Mouse (Mus musculus) heart, postnatal 36 days (tissue): ENCODE results near the gene Msh5. TPM values are rescaled to one million over a fixed set of nuclear protein-coding genes. Genes with fewer than 3 reads are reported as not detected.
"Not testable (repeated sequence)": the region's sequence is repeated elsewhere in the genome, so short reads cannot be mapped to it uniquely, and the experiment has no call there.

ENCODE experiments used
- DNase-seq, 2 experiments: peaks; one replicate each; pipeline ENCODE4 v3.0.0; 2021 to 2022
- intact Hi-C: fragments of 180-260 bp; cut with DNase I; formaldehyde crosslinking; loops from one replicate; pipeline ENCODE4 v1.15.1; 2025
- total RNA-seq, 2 experiments: library from RNA; stranded (reverse); gene quantifications; 2 replicates each; pipeline ENCODE4 v1.2.3; 2021

Gene Msh5
- total RNA-seq, 2 experiments from 2014 or later: 0.25 to 0.70 TPM

DNA sequence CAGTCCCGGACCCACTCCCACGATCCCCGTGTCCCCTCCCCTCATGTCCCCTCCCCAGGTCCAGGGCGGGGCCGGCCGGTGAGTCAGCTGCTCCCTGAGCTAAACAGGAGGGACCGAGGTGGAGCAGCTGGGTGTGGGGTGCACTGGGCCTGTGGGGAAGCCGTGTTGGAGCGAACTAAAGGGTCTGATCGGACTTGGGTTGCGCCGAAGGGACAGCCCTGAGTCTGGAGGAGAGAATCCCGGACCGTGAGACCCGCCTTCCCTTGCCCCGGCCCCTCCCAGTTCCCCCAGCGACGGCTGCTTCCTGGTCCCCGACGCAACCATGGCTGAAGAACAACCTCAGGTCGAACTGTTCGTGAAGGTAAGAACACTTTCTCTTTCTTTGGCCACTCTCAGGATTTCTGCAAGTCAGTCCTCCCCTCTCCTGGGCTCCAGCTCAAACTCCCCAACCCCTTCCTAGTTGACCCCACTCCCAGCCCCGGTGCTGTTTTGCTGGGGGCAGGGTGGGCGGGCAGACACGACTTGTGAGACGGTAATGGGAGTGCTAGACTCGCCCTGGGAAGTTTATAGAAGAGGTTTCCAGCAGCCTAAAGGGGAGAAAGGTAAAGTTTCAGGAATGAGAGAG, 3.7 kb upstream of the Msh5 start:
- intact Hi-C loops: no loop called here
- DNase-seq: peak; percentile 80 to 84

DNA sequence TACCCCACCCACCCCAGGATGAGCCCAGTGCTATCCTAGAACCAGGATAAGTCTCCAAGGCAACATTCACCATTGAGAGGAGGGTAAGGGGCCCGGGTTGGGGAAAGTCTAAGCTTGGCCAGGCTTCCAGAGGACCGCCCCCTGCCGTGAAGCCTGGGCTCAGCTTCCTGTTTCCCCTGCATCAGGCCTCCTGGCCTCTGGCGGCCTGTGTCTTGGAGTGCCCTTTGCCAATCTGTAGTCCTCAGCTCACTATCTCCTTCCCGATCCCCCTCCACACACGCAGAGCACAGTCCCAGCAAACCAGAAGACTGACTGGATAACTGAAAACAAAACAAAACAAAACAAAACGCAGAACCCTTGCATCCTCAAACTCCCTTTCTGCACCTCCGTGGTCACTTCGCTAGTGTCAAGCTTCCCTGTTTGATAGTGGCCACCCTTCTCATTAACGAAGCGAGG, 3.0 kb upstream of the Msh5 start, which contains the start of gene Clic1:
Gene Clic1 (plus strand): TSS at position 406 of the 456 bp plus-strand sequence.
- intact Hi-C loops: no loop called here
- DNase-seq: peak; percentile 62

DNA sequence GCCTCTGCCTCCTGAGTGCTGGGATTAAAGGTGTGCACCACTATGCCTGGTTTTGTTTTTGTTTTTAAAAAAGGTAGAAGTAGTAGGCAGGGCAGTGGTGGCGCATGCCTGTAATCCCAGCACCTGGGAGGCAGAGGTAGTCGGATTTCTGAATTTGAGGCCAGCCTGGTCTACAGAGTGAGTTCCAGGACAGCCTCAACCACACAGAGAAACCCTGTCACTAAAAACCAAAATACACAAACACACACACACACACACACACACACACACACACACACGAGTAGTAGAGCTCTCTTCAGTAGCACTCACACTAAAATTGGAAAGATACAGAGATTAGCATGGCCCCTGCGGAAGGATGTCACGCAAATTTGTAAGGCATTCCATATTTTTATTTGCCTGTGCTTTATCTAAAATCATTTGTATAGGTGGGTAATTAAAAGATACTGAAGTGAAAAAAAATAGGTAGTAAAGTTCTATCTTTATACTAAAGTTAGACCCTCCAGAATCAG, 2.4 kb upstream of the Msh5 start:
- intact Hi-C loops: no loop called here
- DNase-seq: no peak

DNA sequence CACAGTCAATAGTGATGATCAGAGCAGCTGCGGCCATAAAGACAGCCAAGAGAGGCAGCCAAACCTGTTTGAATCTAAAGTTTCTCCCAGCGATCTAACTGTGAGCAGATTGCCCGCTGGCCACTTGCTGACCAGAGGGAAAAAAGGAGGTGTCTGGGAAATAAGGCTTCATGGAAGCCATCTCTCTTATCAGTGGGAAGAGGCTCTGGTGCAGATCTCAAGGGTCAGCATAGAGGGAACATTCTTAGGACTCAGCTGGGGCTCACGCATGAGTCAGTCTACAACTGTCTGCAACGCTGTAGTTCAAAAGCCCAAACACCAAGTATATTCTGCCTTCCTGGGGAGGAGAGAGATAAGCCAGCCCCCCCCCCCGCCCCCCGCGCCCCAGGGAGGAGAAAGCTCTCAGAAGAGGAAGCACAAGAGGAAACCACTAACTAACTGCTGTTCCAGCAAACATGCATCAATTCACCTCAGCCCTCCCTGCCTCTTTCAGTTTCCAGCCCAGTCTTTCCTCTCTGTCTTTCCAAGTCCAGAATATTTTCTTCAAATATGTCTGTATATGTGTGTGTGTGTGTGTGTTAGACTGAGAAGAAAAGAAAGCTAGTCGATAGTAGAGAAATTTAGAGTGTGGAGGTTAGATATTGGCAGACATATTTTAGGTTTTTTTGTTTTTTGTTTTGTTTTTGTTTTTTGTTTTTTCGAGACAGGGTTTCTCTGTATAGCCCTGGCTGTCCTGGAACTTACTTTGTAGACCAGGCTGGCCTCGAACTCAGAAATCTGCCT, 1.8 kb upstream of the Msh5 start:
- no peak for DNase-seq
- intact Hi-C loops: no loop called here

DNA sequence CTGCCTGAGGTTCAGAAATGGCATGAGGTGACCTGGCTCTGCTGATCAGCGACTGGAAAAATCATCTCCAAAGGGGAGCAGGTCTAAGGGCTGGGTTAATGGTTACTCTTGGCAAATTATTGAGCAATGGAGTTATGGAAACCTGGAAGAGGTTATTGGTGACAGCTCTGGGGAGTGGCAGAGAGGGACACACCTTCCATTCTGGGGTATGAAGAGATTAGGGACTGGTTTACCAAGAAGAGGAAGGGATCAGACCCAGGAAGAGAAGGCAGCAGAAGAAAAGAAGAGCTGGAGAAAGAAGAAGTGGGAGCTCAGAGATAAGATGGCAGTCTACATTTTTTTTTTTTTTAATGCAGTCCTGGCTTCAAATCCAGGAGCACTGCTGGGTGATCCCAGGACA, 1.1 kb upstream of the Msh5 start:
- intact Hi-C loops: no loop called here
- no peak for DNase-seq

DNA sequence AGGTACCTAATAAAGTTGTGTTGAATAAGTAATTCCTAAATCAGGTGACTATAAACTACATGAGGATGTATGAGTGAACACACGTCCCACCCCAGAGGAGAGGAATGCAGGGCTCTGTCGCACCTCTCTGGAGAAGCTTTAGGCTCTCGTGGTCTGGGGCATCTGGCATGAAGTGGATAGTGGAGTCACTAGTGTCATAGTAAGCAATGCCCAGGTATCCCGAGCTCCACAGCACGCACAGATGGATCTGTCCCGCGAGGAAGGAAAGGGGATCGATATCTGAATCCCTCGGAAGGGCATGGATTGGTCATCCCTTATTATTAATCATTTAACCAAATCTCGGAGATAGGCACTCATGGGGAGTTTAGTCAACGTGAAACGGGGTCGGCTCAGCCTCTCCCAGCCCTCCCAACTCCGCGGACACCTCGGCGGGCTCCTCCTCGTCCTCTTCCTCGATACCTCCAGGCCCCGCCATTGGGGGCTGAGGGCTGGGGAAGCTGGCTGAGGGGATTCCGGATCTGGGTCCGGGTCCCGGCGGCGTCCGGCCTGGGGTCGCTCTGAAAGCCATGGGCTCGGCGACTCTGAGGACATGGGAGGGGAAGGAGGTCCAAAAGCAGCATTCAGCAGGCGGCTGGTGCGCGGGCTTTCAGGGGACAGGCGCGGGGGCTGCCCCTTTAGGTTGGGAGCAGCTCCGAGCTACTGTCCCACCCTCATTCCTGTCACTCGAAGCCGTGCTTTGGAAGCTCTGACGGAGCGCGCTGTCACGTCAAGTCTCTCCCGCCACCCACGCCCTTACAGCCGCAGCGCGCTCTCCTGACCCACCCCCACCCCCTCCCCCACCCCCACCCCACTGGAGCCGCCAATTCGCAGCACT, 501 bp downstream of the Msh5 start:
- intact Hi-C loops: loop anchor here (1.0 kb wide), 1 partner anchor 24 kb away; no protein-coding TSS in a partner anchor
- DNase-seq: no peak

DNA sequence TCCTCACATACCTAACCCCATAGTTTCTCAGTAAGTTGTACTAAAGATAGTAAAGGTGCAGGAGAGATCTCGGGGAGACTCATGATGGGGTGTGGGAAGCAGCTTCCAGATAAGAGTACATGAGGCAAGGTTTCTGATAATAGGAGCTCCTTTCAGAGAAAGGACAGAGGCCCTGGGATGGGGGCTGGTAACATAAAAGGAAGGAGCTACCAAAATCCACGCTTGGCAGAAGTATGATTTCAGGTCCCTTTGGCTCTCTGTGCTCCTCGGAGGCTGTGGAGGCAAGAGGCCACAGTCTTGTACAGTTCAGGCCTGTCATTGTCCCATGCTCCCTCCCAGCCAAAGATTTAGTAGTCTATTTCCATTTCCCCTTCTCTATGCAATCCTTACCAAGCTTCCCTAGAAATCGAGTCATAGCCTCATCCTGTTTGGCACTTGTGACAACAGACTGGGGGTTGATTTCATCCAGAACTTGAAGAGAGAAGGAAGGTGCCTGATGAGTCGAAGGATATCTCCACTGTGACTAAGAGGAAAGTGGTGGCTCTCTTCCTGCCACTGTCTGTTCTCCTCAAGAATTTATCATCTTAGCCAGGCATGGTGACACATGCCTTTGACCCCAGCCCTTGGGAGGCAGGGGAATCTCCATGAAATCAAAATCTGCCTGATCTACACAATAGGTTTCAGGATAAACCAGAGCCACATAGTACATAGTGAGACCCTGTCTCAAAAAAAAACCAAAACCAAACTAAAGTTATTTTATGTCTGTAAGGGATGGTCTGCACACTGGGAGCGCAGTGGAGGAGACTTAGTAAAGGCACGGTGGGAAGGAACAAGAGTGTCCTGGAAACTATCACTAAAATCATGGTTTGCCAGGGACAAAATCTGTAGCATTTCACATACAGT, 1.4 kb downstream of the Msh5 start:
- intact Hi-C loops: no loop called here
- no peak for DNase-seq

DNA sequence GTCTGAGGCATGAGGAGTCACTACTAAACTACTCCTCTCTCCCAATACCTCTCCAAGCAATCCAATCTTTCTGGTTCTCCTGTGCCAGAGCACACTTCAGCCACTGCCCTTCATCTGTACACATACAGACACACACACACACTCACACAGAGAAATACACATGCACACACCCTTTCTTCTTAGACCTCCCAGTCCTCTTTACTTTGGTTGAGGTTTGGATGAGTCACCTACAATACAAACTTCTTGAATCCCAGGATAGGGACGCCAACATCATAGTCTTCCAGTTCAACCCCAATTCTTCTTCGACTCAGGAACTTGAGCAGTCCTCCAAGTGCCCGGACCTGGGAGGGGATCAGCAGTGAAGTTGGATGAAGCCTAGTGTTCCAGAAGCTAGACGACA, 2.8 kb downstream of the Msh5 start:
- intact Hi-C loops: no loop called here
- no peak for DNase-seq

DNA sequence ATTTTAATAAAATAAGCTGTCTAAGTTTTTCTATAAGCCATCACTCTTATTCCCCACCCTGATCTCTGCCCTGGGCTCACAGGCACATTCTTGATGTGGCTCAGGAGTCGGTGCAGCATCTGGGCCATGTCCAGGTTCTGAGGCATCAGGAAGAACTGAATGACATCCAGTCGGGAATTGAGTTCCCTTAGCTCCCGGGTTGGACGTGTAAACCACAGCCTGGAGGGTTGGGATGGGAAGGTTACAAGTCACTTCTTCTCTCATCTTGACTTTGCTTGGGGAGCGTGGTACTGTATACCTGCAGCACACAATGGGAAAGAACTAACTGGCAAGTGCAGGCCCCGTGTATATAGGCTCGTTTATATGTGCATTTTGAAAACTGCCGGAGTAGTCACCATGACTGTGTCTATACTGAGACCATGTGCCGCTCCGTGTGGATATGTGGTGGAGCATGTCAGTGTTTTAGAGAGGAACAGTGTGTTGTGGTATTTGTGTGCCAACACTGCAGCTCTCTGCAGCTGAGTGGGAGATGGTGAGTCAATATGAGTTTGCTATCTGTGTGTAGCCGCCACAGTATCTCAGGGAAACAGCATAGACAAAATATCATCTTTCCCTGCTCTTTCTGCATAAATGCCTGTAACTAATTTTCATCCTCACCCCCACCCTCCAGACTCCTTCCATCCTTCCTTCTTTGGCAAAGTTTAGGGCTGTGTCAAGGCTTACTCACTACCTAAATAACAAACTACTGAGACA, 7.2 kb downstream of the Msh5 start:
- no peak for DNase-seq
- intact Hi-C loops: no loop called here

DNA sequence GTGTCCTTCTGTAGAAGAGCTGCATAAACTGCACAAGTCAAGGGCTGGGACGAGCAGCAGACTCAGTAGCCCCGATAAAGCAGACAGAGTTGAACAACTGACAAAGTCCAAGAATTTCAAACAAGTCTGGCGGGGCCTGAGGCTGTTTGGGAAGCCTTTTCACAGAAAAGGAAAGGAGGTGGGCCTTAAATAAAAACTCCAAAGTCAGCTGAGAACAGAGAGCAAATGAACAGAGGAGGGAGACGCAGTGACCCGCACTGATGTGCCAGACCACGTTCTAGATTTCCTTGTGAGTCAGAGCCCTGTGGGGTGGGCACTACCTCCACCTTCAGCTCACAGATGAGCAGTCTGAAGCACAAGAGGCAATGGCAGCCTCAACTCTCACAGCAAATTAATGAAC, 11.6 kb downstream of the Msh5 start:
- DNase-seq: no peak
- intact Hi-C loops: no loop called here

DNA sequence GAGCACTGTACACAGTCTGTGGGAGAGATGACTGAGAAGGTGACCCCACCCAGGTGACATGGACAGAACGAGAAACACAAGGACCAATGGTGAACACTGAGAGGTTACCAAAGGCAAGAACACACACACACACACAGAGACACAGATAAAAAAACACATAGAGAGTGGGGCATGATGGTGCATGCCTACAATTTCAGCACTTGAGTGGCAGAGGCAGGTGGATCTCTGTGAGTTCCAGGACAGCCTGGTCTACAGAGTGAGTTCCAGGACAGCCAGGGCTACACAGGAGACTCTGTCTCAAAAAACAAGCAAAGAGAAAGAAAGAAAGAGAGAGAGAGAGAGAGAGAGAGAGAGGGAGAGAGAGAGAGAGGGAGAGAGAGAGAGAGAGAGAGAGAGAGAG, 12.8 kb downstream of the Msh5 start:
- intact Hi-C loops, DNase-seq: not testable (repeated sequence)

DNA sequence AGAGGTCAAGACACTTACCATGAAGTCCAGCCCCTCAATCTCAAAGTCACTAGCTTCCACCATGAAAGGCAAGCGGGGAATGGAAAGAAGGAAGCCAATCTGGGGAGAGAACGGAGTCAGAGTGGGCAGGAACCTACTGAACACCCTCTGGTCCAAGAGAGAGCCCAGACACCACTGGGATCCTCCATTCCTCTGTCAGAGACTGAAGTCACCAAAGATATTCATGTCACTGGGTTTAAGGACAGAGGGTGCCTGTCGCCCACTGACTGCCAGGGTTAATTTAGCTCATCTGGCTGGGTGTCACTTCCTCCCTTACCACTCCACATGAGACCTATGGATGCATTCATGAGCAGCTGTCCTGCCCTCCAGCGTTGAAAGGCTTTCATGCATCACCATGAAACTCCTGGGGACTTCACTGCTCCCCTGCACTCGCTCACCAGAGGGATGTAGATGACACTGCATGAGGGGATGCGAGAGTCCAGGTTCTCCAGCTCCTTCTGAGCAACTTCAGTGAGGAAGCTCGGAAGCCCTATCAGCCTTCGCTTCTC, 14.1 kb downstream of the Msh5 start:
- intact Hi-C loops: no loop called here
- no peak for DNase-seq

DNA sequence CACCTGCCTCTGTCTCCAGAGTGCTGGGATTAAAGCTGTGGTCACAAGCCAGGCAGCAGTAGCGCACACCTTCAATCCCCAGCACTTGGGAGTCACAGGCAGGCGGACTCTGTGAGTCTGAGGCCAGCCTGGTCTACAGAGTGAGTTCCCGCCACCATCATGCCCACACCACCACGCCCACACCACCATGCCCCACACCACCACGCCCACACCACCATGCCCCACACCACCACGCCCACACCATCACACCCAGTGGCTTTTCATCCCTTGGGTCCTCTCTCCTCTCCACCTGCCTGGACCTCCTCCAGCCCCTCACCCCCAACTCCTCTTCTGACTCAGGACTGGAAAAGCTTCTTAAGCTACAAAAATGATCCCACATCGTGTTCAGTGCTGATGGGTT, 14.7 kb downstream of the Msh5 start:
- intact Hi-C loops: no loop called here
- no peak for DNase-seq

DNA sequence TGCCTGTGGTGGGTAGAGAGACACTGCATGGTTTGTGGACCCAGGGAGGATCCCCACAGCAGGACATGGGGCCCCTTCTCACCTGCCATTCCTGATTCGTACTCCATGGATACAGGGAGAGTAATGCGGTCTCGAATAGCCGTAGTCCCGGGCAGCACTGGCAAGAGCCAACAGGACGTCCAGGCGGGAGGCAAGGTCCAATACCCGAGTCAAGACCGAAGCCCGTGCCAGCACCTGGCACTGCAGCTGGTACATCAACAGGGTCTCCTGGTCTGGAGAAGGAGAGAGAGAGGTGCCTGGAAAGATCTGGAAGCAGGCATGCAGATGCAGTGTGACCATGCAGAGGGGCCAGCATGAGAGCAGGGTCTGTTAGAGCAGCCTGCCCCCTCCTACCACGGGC, 15.3 kb downstream of the Msh5 start:
- intact Hi-C loops: no loop called here
- DNase-seq: no peak

DNA sequence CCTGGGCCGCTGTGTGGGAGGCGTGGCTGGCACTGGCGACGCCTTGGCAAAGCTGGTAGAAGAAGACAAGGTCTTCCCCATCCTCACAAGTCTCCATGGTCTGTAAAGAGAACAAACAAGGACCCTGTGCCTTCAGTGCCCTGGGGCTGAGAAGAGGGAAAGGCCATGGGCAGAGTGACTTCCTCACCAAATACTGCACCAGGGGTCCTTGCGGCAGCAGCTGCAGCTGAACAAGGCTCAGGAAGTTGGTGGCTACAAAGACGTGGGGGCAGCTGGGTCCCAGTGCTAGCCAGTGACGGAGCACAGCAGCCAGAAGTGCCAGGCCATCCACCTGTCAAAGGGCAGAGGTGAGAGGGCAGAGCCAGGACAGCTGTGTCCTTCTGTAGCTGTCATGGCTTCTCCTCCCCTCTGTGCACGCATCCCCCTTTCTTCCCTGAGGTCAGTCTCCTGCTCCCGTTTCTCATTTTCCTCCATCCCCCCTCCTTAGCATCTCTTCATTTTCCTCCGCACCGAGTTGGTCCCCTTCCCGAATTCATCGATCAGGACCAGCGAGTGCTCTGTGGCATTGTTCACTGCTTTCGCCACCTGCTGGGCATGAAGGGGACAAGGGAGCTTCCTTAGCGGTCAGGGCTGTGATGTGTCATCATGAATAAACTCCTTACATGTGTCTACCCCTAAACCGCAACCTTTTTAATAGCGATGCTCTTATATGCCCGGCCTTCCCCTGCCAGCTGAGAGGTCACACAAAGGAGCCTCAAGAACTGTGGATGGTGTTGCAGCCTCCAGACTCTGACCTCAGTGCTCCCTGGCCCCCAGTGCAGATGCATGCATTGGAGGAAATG, 16.6 kb downstream of the Msh5 start:
- intact Hi-C loops: no loop called here
- DNase-seq: no peak

DNA sequence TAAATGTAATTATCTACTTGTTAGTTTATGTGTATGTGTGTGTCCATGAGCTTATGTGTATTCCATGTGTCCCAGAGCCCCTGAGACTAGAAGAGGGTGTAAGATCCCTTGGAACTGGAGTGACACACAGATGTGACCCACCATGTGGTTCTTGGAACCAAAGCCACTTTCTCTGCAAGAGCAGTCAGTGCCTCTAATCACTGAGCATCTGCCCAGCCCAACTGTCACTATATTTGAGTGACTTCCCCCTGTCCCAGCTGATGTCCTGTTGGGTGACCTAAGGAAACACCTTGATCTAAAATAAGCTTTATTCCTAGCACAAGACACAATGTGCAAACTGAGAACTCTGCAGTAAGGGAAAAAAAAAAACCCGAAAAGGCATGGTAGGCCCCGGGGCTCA, 18.2 kb downstream of the Msh5 start:
- intact Hi-C loops: no loop called here
- DNase-seq: no peak

DNA sequence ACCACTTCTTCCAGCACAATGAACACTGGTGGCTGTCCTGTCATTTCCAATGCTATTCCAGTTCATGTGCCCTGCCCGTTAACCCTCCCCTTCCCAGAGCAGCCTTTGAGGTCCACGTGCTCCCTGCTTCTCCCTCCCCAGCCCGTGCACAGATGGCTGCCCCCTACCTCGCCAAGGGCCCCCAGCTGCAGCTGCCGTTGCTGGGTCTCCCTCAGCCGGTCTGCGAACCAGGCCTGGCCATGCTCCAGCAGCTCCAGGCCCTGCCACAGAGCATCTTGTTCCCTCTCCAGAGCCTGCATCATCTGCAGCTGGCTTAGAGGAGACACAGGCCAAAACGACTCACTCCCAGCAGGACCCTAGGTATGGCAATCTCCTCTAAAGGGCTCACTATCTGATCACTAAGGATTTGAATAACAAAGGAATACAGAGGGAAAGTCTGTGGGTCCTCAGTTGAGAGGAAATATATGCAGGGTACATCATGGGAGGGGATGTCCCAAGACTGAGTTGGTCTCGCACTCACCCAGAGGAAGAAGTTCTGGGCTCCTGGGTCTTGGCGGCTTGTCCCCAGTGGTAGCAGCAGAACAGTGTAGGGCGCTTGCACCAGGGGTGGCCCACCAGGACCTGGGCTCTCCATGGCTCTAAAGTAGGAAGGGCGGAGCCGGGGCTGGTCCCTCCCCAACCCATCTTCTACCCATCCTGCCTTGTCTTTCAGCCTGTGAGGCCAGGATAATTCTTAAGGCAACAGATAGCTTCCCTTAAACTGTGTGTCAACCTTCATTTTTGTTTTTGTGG, 19.1 kb downstream of the Msh5 start, which contains the start of gene Sapcd1:
Gene Sapcd1 (minus strand): TSS at position 740 of the 792 bp plus-strand sequence.
- intact Hi-C loops: loop anchor here (2.0 kb wide), 1 partner anchor 13 kb away; no protein-coding TSS in a partner anchor
- DNase-seq: no peak
